Mouse (Mus musculus): ENCODE measurements around the gene Ddx17. TPM values are rescaled to one million over a fixed set of nuclear protein-coding genes. Genes with fewer than 3 reads are reported as not detected.

The Ddx17 gene
- polyA plus RNA-seq, 1 experiment from 2014 or later = 79.2 TPM

GRCm38 (mm10) chr15:79516171-79517096, 30.1 kb downstream of the Ddx17 start, which contains the start of gene Kdelr3:
Gene Kdelr3 (plus strand): TSS chr15:79516411.
- H3K4me1 ChIP-seq (ENCODE audit: control insufficient read depth, insufficient read depth, low read length) = no peaks in the 10 kb centered on the region; the same call in 1 of the 2 replicates

GRCm38 (mm10) chr15:79513940-79514339, 32.6 kb downstream of the Ddx17 start:
- Histone ChIP-seq H3K9me3 (replicated peaks; ENCODE audit: control insufficient read depth, low read length) (no peaks in the 10 kb centered on the region), H3K4me2 (ENCODE audit: low read depth, low read length) (no peak overlapping the region), H3K36me3 (replicated peaks; ENCODE audit: control insufficient read depth, insufficient read depth, low read depth, low read length) (no peaks in the 10 kb centered on the region), H3K27me3 (ENCODE audit: control insufficient read depth, insufficient read depth, low read length) (peaks cover 58% of the 10 kb centered on the region), H3K27ac (replicated peaks; ENCODE audit: low read depth, low read length) (no peak overlapping the region), H3K9ac (replicated peaks; ENCODE audit: low read length) (no peak overlapping the region), H3K4me1 (ENCODE audit: control insufficient read depth, insufficient read depth, low read length) (no peaks in the 10 kb centered on the region; the same call in 1 of the 2 replicates), H3K4me3 (ENCODE audit: low read depth, low read length) (no peak overlapping the region)
- peak; percentile 30 for DNase-seq (ENCODE audit: low spot score)
- no peak for ATAC-seq (replicated peaks; ENCODE audit: insufficient number of reproducible peaks, low FRiP score, low TSS enrichment, low read depth)
- 8% methylated on average over 9 of the region's 9 CpGs for WGBS

More at GRCm38 (mm10) chr15:79516171-79517096, 30.1 kb downstream of the Ddx17 start, which contains the start of gene Kdelr3:
- peak within 1 kb of the TSS; percentile 63 for H3K9ac ChIP-seq (replicated peaks; ENCODE audit: low read length)
- H3K4me2 ChIP-seq (ENCODE audit: low read depth, low read length) = peak within 1 kb of the TSS; percentile 96
- peak within 1 kb of the TSS; percentile 60 for H3K4me3 ChIP-seq (ENCODE audit: low read depth, low read length)
- DNase-seq (ENCODE audit: low spot score) = peak; percentile 64
- 1% methylated on average over 54 of the region's 71 CpGs for WGBS
- H3K27me3 ChIP-seq (ENCODE audit: control insufficient read depth, insufficient read depth, low read length) = peaks cover 41% of the 10 kb centered on the region
- H3K36me3 ChIP-seq (replicated peaks; ENCODE audit: control insufficient read depth, insufficient read depth, low read depth, low read length) = no peaks in the 10 kb centered on the region
- no peak within 1 kb of the TSS for H3K27ac ChIP-seq (replicated peaks; ENCODE audit: low read depth, low read length)
- no peak for ATAC-seq (replicated peaks; ENCODE audit: insufficient number of reproducible peaks, low FRiP score, low TSS enrichment, low read depth)
- no peaks in the 10 kb centered on the region for H3K9me3 ChIP-seq (replicated peaks; ENCODE audit: control insufficient read depth, low read length)

GRCm38 (mm10) chr15:79511553-79512320, 34.8 kb downstream of the Ddx17 start:
- ATAC-seq (replicated peaks; ENCODE audit: insufficient number of reproducible peaks, low FRiP score, low TSS enrichment, low read depth) = peak; percentile 80
- DNase-seq (ENCODE audit: low spot score) = peak; percentile 91

GRCm38 (mm10) chr15:79510425-79510824, 36.1 kb downstream of the Ddx17 start:
- no peak overlapping the region for H3K4me3 ChIP-seq (ENCODE audit: low read depth, low read length)
- H3K4me2 ChIP-seq (ENCODE audit: low read depth, low read length) = no peak overlapping the region
- no peak overlapping the region for H3K27ac ChIP-seq (replicated peaks; ENCODE audit: low read depth, low read length)
- no peaks in the 10 kb centered on the region for H3K9me3 ChIP-seq (replicated peaks; ENCODE audit: control insufficient read depth, low read length)
- peaks cover 5% of the 10 kb centered on the region; the same call in 1 of the 2 replicates for H3K4me1 ChIP-seq (ENCODE audit: control insufficient read depth, insufficient read depth, low read length)
- DNase-seq (ENCODE audit: low spot score) (no peak), ATAC-seq (replicated peaks; ENCODE audit: insufficient number of reproducible peaks, low FRiP score, low TSS enrichment, low read depth) (no peak)
- peaks cover 56% of the 10 kb centered on the region for H3K27me3 ChIP-seq (ENCODE audit: control insufficient read depth, insufficient read depth, low read length)
- WGBS = 80% methylated on average over 7 of the region's 7 CpGs
- no peak overlapping the region for H3K9ac ChIP-seq (replicated peaks; ENCODE audit: low read length)
- no peaks in the 10 kb centered on the region for H3K36me3 ChIP-seq (replicated peaks; ENCODE audit: control insufficient read depth, insufficient read depth, low read depth, low read length)

More at GRCm38 (mm10) chr15:79511553-79512320, 34.8 kb downstream of the Ddx17 start:
- Histone ChIP-seq H3K27ac (replicated peaks; ENCODE audit: low read depth, low read length) (no peak overlapping the region), H3K36me3 (replicated peaks; ENCODE audit: control insufficient read depth, insufficient read depth, low read depth, low read length) (no peaks in the 10 kb centered on the region), H3K4me2 (ENCODE audit: low read depth, low read length) (peak overlapping the region; percentile 75), H3K4me1 (ENCODE audit: control insufficient read depth, insufficient read depth, low read length) (no peaks in the 10 kb centered on the region; the same call in 1 of the 2 replicates), H3K27me3 (ENCODE audit: control insufficient read depth, insufficient read depth, low read length) (peaks cover 62% of the 10 kb centered on the region), H3K4me3 (ENCODE audit: low read depth, low read length) (peak overlapping the region; percentile 35), H3K9me3 (replicated peaks; ENCODE audit: control insufficient read depth, low read length) (no peaks in the 10 kb centered on the region), H3K9ac (replicated peaks; ENCODE audit: low read length) (no peak overlapping the region)
- under 1% methylated on average over 61 of the region's 61 CpGs for WGBS

- H3K4me1 ChIP-seq (ENCODE audit: control insufficient read depth, insufficient read depth, low read length) = peaks cover 8% of the 10 kb centered on the region
- H3K27ac ChIP-seq (replicated peaks; ENCODE audit: low read depth, low read length) = no peak overlapping the region
- DNase-seq (ENCODE audit: low spot score) (no peak), ATAC-seq (replicated peaks; ENCODE audit: insufficient number of reproducible peaks, low FRiP score, low TSS enrichment, low read depth) (no peak)
- H3K27me3 ChIP-seq (ENCODE audit: control insufficient read depth, insufficient read depth, low read length) = peaks cover 56% of the 10 kb centered on the region
- no peak overlapping the region for H3K9ac ChIP-seq (replicated peaks; ENCODE audit: low read length)
- H3K9me3 ChIP-seq (replicated peaks; ENCODE audit: control insufficient read depth, low read length) = no peaks in the 10 kb centered on the region
- 48% methylated on average over 6 of the region's 6 CpGs for WGBS
- H3K4me2 ChIP-seq (ENCODE audit: low read depth, low read length) = no peak overlapping the region
- no peaks in the 10 kb centered on the region for H3K36me3 ChIP-seq (replicated peaks; ENCODE audit: control insufficient read depth, insufficient read depth, low read depth, low read length)
- H3K4me3 ChIP-seq (ENCODE audit: low read depth, low read length) = no peak overlapping the region
These were observed 36.5 kb downstream of the Ddx17 start for GRCm38 (mm10) chr15:79509998-79510397.

GRCm38 (mm10) chr15:79507055-79507828, 39.3 kb downstream of the Ddx17 start:
- H3K4me1 ChIP-seq (ENCODE audit: control insufficient read depth, insufficient read depth, low read length) = peaks cover 8% of the 10 kb centered on the region
- ATAC-seq (replicated peaks; ENCODE audit: insufficient number of reproducible peaks, low FRiP score, low TSS enrichment, low read depth) (no peak), DNase-seq (ENCODE audit: low spot score) (no peak)
- H3K4me2 ChIP-seq (ENCODE audit: low read depth, low read length) = no peak overlapping the region
- H3K9ac ChIP-seq (replicated peaks; ENCODE audit: low read length) = no peak overlapping the region
- peaks cover 67% of the 10 kb centered on the region for H3K27me3 ChIP-seq (ENCODE audit: control insufficient read depth, insufficient read depth, low read length)
- no peak overlapping the region for H3K4me3 ChIP-seq (ENCODE audit: low read depth, low read length)
- no peaks in the 10 kb centered on the region for H3K9me3 ChIP-seq (replicated peaks; ENCODE audit: control insufficient read depth, low read length)
- H3K27ac ChIP-seq (replicated peaks; ENCODE audit: low read depth, low read length) = no peak overlapping the region
- H3K36me3 ChIP-seq (replicated peaks; ENCODE audit: control insufficient read depth, insufficient read depth, low read depth, low read length) = no peaks in the 10 kb centered on the region
- 46% methylated on average over 31 of the region's 31 CpGs for WGBS

GRCm38 (mm10) chr15:79506460-79506859, 40.1 kb downstream of the Ddx17 start:
- Histone ChIP-seq H3K27ac (replicated peaks; ENCODE audit: low read depth, low read length) (no peak overlapping the region), H3K9ac (replicated peaks; ENCODE audit: low read length) (no peak overlapping the region), H3K4me2 (ENCODE audit: low read depth, low read length) (no peak overlapping the region), H3K4me1 (ENCODE audit: control insufficient read depth, insufficient read depth, low read length) (peaks cover 8% of the 10 kb centered on the region), H3K4me3 (ENCODE audit: low read depth, low read length) (no peak overlapping the region), H3K27me3 (ENCODE audit: control insufficient read depth, insufficient read depth, low read length) (peaks cover 67% of the 10 kb centered on the region), H3K9me3 (replicated peaks; ENCODE audit: control insufficient read depth, low read length) (no peaks in the 10 kb centered on the region), H3K36me3 (replicated peaks; ENCODE audit: control insufficient read depth, insufficient read depth, low read depth, low read length) (no peaks in the 10 kb centered on the region)
- 39% methylated on average over 7 of the region's 7 CpGs for WGBS
- DNase-seq (ENCODE audit: low spot score) (no peak), ATAC-seq (replicated peaks; ENCODE audit: insufficient number of reproducible peaks, low FRiP score, low TSS enrichment, low read depth) (no peak)
